Mouse (Mus musculus) stomach, postnatal 0 days (tissue): ENCODE measurements around the gene Smarcad1. TPM values are rescaled to one million over a fixed set of nuclear protein-coding genes. Genes with fewer than 3 reads are reported as not detected.

Source experiments
- ATAC-seq: fragments of 200-750 bp; cut with Nextera tagmentation; 2 replicates; pipeline ENCODE4 v1.8.0; 2017; ENCODE audit not compliant: low FRiP score, low TSS enrichment
- DNase-seq: peaks from one replicate; pipeline ENCODE4 v3.0.0-alpha.2; 2016; ENCODE audit warnings: low spot score
- H3K27ac ChIP-seq: fragments of 300-500 bp; sonication (generic); replicated peaks from 2 replicates; pipeline ENCODE4 v1.5.1; 2014; ENCODE audit warnings: mild to moderate bottlenecking, control low read depth
- H3K27me3 ChIP-seq: fragments of 300-500 bp; sonication (generic); 2 replicates; pipeline ENCODE4 v1.6.1; 2014; ENCODE audit warnings: low read length; ENCODE audit not compliant: control insufficient read depth, insufficient read depth
- H3K36me3 ChIP-seq: fragments of 300-500 bp; sonication (generic); 2 replicates; pipeline ENCODE4 v1.6.1; 2014; ENCODE audit warnings: low read length, mixed read lengths; ENCODE audit not compliant: control insufficient read depth, insufficient read depth
- H3K4me1 ChIP-seq: fragments of 300-500 bp; sonication (generic); replicated peaks from 2 replicates; pipeline ENCODE4 v1.6.1; 2014; ENCODE audit warnings: antibody characterized with exemption; ENCODE audit not compliant: control insufficient read depth, insufficient read depth
- H3K4me2 ChIP-seq: fragments of 300-500 bp; sonication (generic); replicated peaks from 2 replicates; pipeline ENCODE4 v1.6.1; 2014; ENCODE audit warnings: low read depth, mild to moderate bottlenecking, control low read depth, moderate library complexity
- H3K4me3 ChIP-seq: fragments of 300-500 bp; sonication (generic); 2 replicates; pipeline ENCODE4 v1.5.1; 2014; ENCODE audit warnings: low read depth, low read length, control low read depth
- H3K9ac ChIP-seq: fragments of 300-500 bp; sonication (generic); 2 replicates; pipeline ENCODE4 v1.6.1; 2014; ENCODE audit warnings: mild to moderate bottlenecking, low read length, control low read depth, mixed read lengths
- H3K9me3 ChIP-seq: fragments of 300-500 bp; sonication (generic); 2 replicates; pipeline ENCODE4 v1.6.1; 2016; ENCODE audit warnings: low read length; ENCODE audit not compliant: control insufficient read depth
- CTCF ChIP-seq: IDR thresholded peaks from 2 replicates; pipeline ENCODE4 v1.5.1; 2016; ENCODE audit warnings: antibody characterized with exemption, low read depth, mild to moderate bottlenecking, moderate library complexity
- EP300 ChIP-seq: optimal IDR thresholded peaks from 2 replicates; pipeline ENCODE3; 2016; ENCODE audit warnings: antibody characterized with exemption
- WGBS: fragments of 180-500 bp; shearing (Covaris S2); extraction: QIAGEN DNeasy Blood & Tissue Kit; methylation state at CpG from one replicate; pipeline ENCODE4 v1.1.7; 2014; 5-methylcytosine and 5-hydroxymethylcytosine counted together
- polyA plus RNA-seq: library from polyadenylated mRNA; unstranded; fragments of >200 nt; fragmentation: Nextera tagmentation; extraction: Ambion mirVana; gene quantifications from 2 replicates; pipeline ENCODE4 v1.2.1, GENCODE M21; 2015

The Smarcad1 gene
- polyA plus RNA-seq, 1 experiment from 2014 or later = 35.2 TPM

- TF ChIP-seq CTCF (no peak), EP300 (no peak)
- no peaks in the 10 kb centered on the region for H3K27me3 ChIP-seq
- WGBS = 72% methylated on average over 3 of the region's 3 CpGs
- H3K4me2 ChIP-seq = no peak overlapping the region
- DNase-seq = no peak
- H3K4me1 ChIP-seq = peaks cover 2% of the 10 kb centered on the region; the same call in 1 of the 2 replicates
- H3K36me3 ChIP-seq = no peaks in the 10 kb centered on the region
- no peak overlapping the region for H3K9ac ChIP-seq
- H3K27ac ChIP-seq = no peak overlapping the region
- H3K4me3 ChIP-seq = no peak overlapping the region
- no peak for ATAC-seq
- H3K9me3 ChIP-seq = no peaks in the 10 kb centered on the region
These were observed 111.2 kb downstream of the Smarcad1 start for GRCm38 (mm10) chr6:65153570-65153969.

GRCm38 (mm10) chr6:65157042-65157441 is 114.7 kb downstream of the Smarcad1 start:
- no peak overlapping the region for H3K4me3 ChIP-seq
- no peak overlapping the region for H3K27ac ChIP-seq
- H3K9ac ChIP-seq = no peak overlapping the region
- TF ChIP-seq EP300 (no peak), CTCF (no peak)
- H3K27me3 ChIP-seq = no peaks in the 10 kb centered on the region
- no peaks in the 10 kb centered on the region for H3K4me1 ChIP-seq
- no peak overlapping the region for H3K4me2 ChIP-seq
- H3K9me3 ChIP-seq = no peaks in the 10 kb centered on the region
- H3K36me3 ChIP-seq = no peaks in the 10 kb centered on the region
- WGBS = 90% methylated on average over 4 of the region's 4 CpGs
- ATAC-seq (no peak), DNase-seq (no peak)

GRCm38 (mm10) chr6:65159381-65159942 is 117.1 kb downstream of the Smarcad1 start:
- WGBS = 84% methylated on average over 4 of the region's 4 CpGs
- TF ChIP-seq CTCF = no peak
- TF ChIP-seq EP300 = no peak
- Histone ChIP-seq H3K4me1 (no peaks in the 10 kb centered on the region), H3K4me2 (no peak overlapping the region), H3K27me3 (no peaks in the 10 kb centered on the region), H3K4me3 (no peak overlapping the region), H3K9me3 (no peaks in the 10 kb centered on the region), H3K36me3 (no peaks in the 10 kb centered on the region), H3K27ac (no peak overlapping the region), H3K9ac (no peak overlapping the region)
- ATAC-seq (no peak), DNase-seq (no peak)

- no peaks in the 10 kb centered on the region for H3K36me3 ChIP-seq
- no peak overlapping the region for H3K27ac ChIP-seq
- no peaks in the 10 kb centered on the region for H3K4me1 ChIP-seq
- H3K9ac ChIP-seq = no peak overlapping the region
- no peaks in the 10 kb centered on the region for H3K27me3 ChIP-seq
- H3K4me2 ChIP-seq = no peak overlapping the region
- TF ChIP-seq CTCF (no peak), EP300 (no peak)
- no peaks in the 10 kb centered on the region for H3K9me3 ChIP-seq
- 71% methylated on average over 6 of the region's 6 CpGs for WGBS
- DNase-seq (no peak), ATAC-seq (no peak)
- H3K4me3 ChIP-seq = no peak overlapping the region
These were observed 121.8 kb downstream of the Smarcad1 start for GRCm38 (mm10) chr6:65164137-65164536.

- Histone ChIP-seq H3K36me3 (no peaks in the 10 kb centered on the region), H3K9ac (no peak overlapping the region), H3K4me1 (no peaks in the 10 kb centered on the region), H3K4me2 (no peak overlapping the region), H3K27me3 (no peaks in the 10 kb centered on the region), H3K4me3 (no peak overlapping the region), H3K9me3 (no peaks in the 10 kb centered on the region), H3K27ac (no peak overlapping the region)
- DNase-seq (no peak), ATAC-seq (no peak)
- no peak for TF ChIP-seq EP300
- no peak for TF ChIP-seq CTCF
- WGBS = 51% methylated on average over 5 of the region's 5 CpGs
These were observed 122.6 kb downstream of the Smarcad1 start for GRCm38 (mm10) chr6:65164977-65165376.

Other genes with a start within 250 kb of the Smarcad1 start
- 5.7 and 6.2 TPM in 2 replicates for gene Hpgds, start 102.3 kb downstream of the Smarcad1 start, polyA plus RNA-seq